Mouse (Mus musculus) myocyte (in vitro differentiated cells): Measurements from ENCODE around the gene Pecam1. TPM values are rescaled to one million over a fixed set of nuclear protein-coding genes. Genes with fewer than 3 reads are reported as not detected.
"Not testable (repeated sequence)": the region's sequence is repeated elsewhere in the genome, so short reads cannot be mapped to it uniquely, and the experiment has no call there.

Source experiments
- H3K27me3 ChIP-seq: one replicate; pipeline ENCODE4 v1.6.1; 2011; ENCODE audit not compliant: control insufficient read depth, insufficient read depth, insufficient read length
- H3K36me3 ChIP-seq: one replicate; pipeline ENCODE4 v1.6.1; 2011; ENCODE audit not compliant: control insufficient read depth, insufficient read depth
- H3K4me2 ChIP-seq: one replicate; pipeline ENCODE4 v1.6.1; 2011; ENCODE audit warnings: low read depth, control low read depth
- H3K4me3 ChIP-seq: one replicate; pipeline ENCODE4 v1.5.1; 2011; ENCODE audit warnings: mild to moderate bottlenecking, control low read depth, moderate library complexity
- H3K79me2 ChIP-seq: one replicate; pipeline ENCODE4 v1.6.1; 2011; ENCODE audit not compliant: control insufficient read depth, insufficient read depth
- H3ac ChIP-seq: one replicate; pipeline ENCODE4 v1.6.1; 2011; ENCODE audit not compliant: control insufficient read depth, insufficient read length
- CEBPB ChIP-seq: IDR thresholded peaks from 2 replicates; pipeline ENCODE4 v1.6.1; 2011; ENCODE audit warnings: mild to moderate bottlenecking, moderate library complexity; ENCODE audit not compliant: poor library complexity, insufficient read depth, severe bottlenecking
- E2F4 ChIP-seq: IDR thresholded peaks from one replicate; pipeline ENCODE4 v1.6.1; 2011; ENCODE audit warnings: mild to moderate bottlenecking, control low read depth, moderate library complexity; ENCODE audit not compliant: insufficient read depth
- MAX ChIP-seq: IDR thresholded peaks from one replicate; pipeline ENCODE4 v1.6.1; 2011; ENCODE audit warnings: low read depth, mild to moderate bottlenecking, control low read depth
- MYOD1 ChIP-seq, 3 experiments: IDR thresholded peaks; one replicate each; pipeline ENCODE4 v1.6.1; 2011; ENCODE audit warnings: control low read depth in 2 of 3, low read depth in 2 of 3, mild to moderate bottlenecking in 2 of 3, moderate library complexity in 1 of 3; ENCODE audit not compliant: insufficient read length in 2 of 3, control insufficient read depth in 1 of 3
- MYOG ChIP-seq, 3 experiments: IDR thresholded peaks; one replicate each; pipeline ENCODE4 v1.6.1; 2011; ENCODE audit warnings: control low read depth in 2 of 3, low read depth in 2 of 3, mild to moderate bottlenecking in 2 of 3; ENCODE audit not compliant: insufficient read length in 2 of 3, control insufficient read depth in 1 of 3, insufficient read depth in 1 of 3
- POLR2A ChIP-seq: IDR thresholded peaks from one replicate; pipeline ENCODE4 v1.6.1; 2011; ENCODE audit warnings: low read depth, mild to moderate bottlenecking, control low read depth, moderate library complexity; ENCODE audit not compliant: insufficient read length
- POLR2AphosphoS2 ChIP-seq: IDR thresholded peaks from one replicate; pipeline ENCODE4 v1.6.1; 2011; ENCODE audit warnings: low read depth, control low read depth; ENCODE audit not compliant: insufficient read length
- REST ChIP-seq: IDR thresholded peaks from one replicate; pipeline ENCODE4 v1.6.1; 2011; ENCODE audit warnings: mild to moderate bottlenecking, control low read depth, moderate library complexity; ENCODE audit not compliant: insufficient read depth, insufficient read length
- SRF ChIP-seq: IDR thresholded peaks from one replicate; pipeline ENCODE4 v1.6.1; 2011; ENCODE audit warnings: low read depth; ENCODE audit not compliant: control insufficient read depth, insufficient read length
- TCF12 ChIP-seq: IDR thresholded peaks from one replicate; pipeline ENCODE4 v1.6.1; 2011; ENCODE audit warnings: mild to moderate bottlenecking, control low read depth; ENCODE audit not compliant: poor library complexity, insufficient read depth, severe bottlenecking
- TCF3 ChIP-seq: IDR thresholded peaks from one replicate; pipeline ENCODE4 v1.6.1; 2011; ENCODE audit warnings: low read depth, control low read depth; ENCODE audit not compliant: insufficient read length
- USF1 ChIP-seq: IDR thresholded peaks from one replicate; pipeline ENCODE4 v1.6.1; 2011; ENCODE audit warnings: low read depth, mild to moderate bottlenecking, control low read depth, moderate library complexity
- polyA plus RNA-seq: library from polyadenylated mRNA; unstranded; fragments of >200 nt; fragmentation: generic; extraction: Trizol; gene quantifications from one replicate; pipeline ENCODE4 v1.2.1, GENCODE M21; 2012; ENCODE audit warnings: missing spikeins

Pecam1 gene
- polyA plus RNA-seq, 1 experiment, result 0.01 TPM

DNA sequence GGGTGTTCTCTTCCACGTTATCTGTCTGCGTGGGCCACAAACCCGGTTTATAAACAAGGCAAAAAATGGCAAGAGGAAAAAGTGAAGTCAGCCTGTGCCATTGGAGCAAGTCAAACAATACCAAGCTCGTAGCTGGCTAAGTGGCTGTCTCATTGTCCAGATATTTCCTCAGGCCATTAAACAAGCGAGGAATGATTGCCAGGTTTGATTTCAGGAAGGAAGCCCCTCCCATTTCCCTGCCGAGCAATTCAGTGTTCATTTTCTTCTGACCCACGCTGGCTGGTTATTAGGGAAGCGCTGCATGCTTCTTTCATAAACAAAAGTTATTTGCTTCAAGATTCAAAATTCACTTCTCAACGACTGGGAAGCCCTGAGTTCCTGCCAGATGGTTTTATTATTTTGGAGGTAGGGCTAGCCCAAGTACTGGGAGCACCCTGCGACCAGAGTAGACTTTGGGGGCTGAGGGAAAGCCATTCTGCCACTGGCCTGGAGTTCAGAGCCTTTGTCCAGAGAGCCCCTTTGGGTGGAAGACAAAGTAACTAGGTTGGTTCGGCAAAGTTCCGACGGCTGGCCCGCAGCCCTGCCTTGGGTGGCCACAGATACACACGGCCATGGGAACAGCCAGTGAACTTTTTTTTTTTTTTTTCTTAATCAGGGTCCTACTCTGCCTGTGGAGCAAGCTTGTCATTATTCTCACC, 90.7 kb downstream of the Pecam1 start:
- Histone ChIP-seq H3K4me2 (peak overlapping the region; percentile 66), H3K79me2 (no peaks in the 10 kb centered on the region)

DNA sequence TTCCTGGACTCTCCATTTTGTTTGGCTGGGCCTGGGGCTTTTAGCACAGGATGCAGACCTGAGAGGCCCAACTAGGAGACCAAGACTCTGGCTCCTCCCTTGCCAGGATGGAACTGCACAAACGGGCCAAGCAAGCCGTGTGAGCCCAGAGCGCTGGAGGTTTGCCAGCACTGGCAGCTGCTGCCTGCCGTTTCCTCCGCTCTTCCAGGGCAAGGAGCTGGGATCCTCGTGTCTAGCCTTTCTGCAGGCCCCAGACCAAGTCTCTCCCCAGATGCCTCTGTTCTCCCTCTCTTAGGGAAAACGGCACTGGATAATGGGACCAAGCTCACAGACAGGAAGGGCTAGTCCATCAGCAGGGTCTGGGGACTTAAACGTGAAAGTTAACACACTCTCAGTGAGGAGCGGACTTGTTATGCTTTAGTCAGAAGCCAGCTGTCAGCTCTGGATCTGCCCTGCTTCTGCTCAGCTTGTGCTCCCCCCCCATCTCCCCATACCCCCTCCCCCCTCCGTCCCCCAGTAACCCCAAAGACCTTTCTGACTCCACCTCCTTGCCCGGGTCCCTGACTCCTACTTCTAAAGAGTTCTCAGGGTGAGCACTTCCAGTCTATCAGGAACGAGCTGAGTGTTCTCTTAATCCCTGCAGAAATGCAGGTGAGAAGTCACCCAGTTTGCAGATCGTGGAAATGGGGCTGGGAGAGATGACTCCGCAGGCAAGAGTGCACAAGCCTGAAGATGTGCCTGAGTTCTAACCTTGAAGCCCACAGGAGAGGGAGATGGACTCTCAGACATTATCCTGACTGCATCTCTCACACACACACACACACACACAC, 92.2 kb downstream of the Pecam1 start:
- TF ChIP-seq MYOG (IDR thresholded peaks at IDR 0.05; ENCODE audit: control insufficient read depth in 1 of 3, insufficient read depth in 1 of 3, insufficient read length in 2 of 3, low read depth in 2 of 3) (peak; percentile 86 to 97 (median 95)), POLR2AphosphoS2 (no peak), MYOD1 (IDR thresholded peaks at IDR 0.05; ENCODE audit: control insufficient read depth in 1 of 3, insufficient read length in 2 of 3, low read depth in 2 of 3) (peak; percentile 57 to 97 (median 96)), MAX (no peak), POLR2A (peak; percentile 48), SRF (no peak), CEBPB (no peak), TCF12 (peak; percentile 11), REST (no peak), TCF3 (peak; percentile 47), USF1 (no peak), E2F4 (no peak)
- H3K4me2 ChIP-seq, result peak overlapping the region; percentile 66

More for the DNA sequence above, 90.7 kb downstream of the Pecam1 start:
- Histone ChIP-seq H3ac (no peak overlapping the region), H3K27me3 (no peaks in the 10 kb centered on the region), H3K36me3 (no peaks in the 10 kb centered on the region), H3K4me3 (no peak overlapping the region)
- TF ChIP-seq POLR2AphosphoS2, result no peak
- TF ChIP-seq MYOG (IDR thresholded peaks at IDR 0.05; ENCODE audit: control insufficient read depth in 1 of 3, insufficient read depth in 1 of 3, insufficient read length in 2 of 3, low read depth in 2 of 3), result no peak
- no peak for TF ChIP-seq E2F4
- TF ChIP-seq POLR2A, result no peak
- TF ChIP-seq USF1, result no peak
- TF ChIP-seq REST, result no peak
- no peak for TF ChIP-seq TCF3

DNA sequence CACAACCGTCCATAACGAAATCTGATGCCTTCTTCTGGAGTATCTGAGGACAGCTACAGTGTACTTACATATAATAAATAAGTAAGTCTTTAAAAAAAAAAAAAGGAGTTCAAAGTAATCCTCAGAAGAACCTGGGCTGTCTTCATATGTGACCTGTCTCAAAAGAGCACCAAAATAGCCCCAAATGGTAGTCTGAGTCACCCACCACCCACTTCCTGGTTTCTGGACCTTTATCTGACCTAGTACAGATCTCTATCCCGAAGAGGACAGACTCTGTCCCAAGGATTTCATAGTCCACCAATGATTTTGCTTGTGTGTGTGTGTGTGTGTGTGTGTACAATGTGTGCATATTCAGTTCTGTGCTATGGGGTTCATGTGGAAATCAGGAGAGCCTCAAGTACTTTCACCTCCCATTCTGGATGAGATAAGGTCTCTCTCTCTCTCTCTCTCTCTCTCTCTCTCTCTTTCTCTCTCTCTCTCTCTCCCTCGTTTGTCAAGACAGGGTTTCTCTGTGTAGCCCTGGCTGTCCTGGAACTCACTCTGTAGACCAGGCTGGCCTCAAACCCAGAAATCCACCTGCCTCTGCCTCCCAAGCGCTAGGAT, 93.4 kb downstream of the Pecam1 start:
- H3K27me3 ChIP-seq, H3K4me2 ChIP-seq, H3ac ChIP-seq, H3K36me3 ChIP-seq, H3K4me3 ChIP-seq, H3K79me2 ChIP-seq: not testable (repeated sequence)

More for the DNA sequence above, 92.2 kb downstream of the Pecam1 start:
- no peaks in the 10 kb centered on the region for H3K27me3 ChIP-seq
- H3K4me3 ChIP-seq, result no peak overlapping the region
- no peaks in the 10 kb centered on the region for H3K79me2 ChIP-seq
- H3ac ChIP-seq, result no peak overlapping the region
- no peaks in the 10 kb centered on the region for H3K36me3 ChIP-seq

DNA sequence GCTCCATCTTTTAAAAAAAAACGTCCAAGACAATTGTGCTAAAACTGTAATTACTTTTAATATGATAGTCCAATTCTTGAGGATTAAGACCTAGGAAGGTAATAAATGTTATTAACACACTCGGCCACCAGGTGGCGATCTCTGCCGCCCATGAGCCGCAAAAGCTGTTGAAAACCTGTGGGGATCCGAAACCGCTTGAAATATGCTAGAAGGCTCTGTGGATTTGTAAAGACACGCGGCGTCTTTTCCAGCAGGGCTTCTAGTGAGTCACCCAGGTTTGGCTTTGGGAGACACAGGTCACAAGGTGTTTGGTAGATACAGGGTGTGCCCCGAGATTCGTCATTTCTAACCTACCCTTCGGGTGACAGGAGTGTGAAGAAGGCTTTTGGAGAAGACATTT, 102.1 kb downstream of the Pecam1 start:
- no peak for TF ChIP-seq POLR2AphosphoS2
- TF ChIP-seq TCF3, result no peak
- no peak for TF ChIP-seq MYOD1 (IDR thresholded peaks at IDR 0.05; ENCODE audit: control insufficient read depth in 1 of 3, insufficient read length in 2 of 3, low read depth in 2 of 3)
- no peak for TF ChIP-seq CEBPB
- no peak for TF ChIP-seq POLR2A
- no peak for TF ChIP-seq E2F4
- no peak for TF ChIP-seq USF1
- TF ChIP-seq MAX, result no peak
- Histone ChIP-seq H3K79me2 (no peaks in the 10 kb centered on the region), H3ac (no peak overlapping the region), H3K4me2 (peak overlapping the region; percentile 38), H3K4me3 (no peak overlapping the region), H3K36me3 (no peaks in the 10 kb centered on the region), H3K27me3 (no peaks in the 10 kb centered on the region)

DNA sequence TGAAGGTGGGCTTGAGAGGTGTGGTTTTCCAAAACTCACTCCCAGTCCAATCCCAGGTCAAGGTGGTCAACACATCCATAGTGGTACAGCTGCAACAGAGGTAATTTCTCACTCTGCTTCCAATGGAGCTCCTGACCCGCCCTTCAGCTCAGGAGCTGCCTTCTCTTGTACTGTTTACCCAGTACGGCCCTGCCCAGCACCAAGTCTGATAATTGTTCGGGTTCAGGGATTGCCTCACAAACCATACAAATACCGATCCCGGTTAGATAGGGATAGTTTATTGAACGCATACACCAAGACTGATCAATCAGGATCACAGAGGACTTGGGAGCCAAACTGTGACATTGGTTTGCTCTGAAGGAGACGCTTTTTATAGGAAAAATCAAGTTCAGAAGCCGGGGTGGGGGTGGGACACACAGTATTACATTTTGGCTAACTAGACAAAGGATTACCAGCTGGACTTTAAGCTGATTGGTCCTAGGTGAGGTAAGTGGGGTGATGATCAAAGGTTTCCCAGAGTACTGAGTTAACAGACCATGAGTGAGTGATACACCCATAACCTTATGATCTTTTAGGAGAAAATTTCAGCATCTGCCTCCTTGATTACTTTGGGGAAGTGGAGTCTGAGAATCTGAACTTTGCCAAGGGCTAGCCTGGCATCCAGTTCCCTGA, 107.3 kb downstream of the Pecam1 start:
- Histone ChIP-seq H3ac (no peak overlapping the region), H3K27me3 (no peaks in the 10 kb centered on the region), H3K79me2 (no peaks in the 10 kb centered on the region), H3K4me2 (no peak overlapping the region), H3K4me3 (no peak overlapping the region), H3K36me3 (no peaks in the 10 kb centered on the region)
- TF ChIP-seq TCF3 (no peak), POLR2AphosphoS2 (no peak), REST (no peak), MAX (no peak), CEBPB (no peak), E2F4 (no peak), SRF (no peak), POLR2A (no peak), MYOG (IDR thresholded peaks at IDR 0.05; ENCODE audit: control insufficient read depth in 1 of 3, insufficient read depth in 1 of 3, insufficient read length in 2 of 3, low read depth in 2 of 3) (no peak), TCF12 (no peak), USF1 (no peak)
